Mouse (Mus musculus): ENCODE measurements around the gene Gpr63.
A peak's percentile ranks its signal among the peaks of the same experiment; 100 is the strongest.
"Not testable (repeated sequence)": the region's sequence is repeated elsewhere in the genome, so short reads cannot be mapped to it uniquely, and the experiment has no call there.

Gene Gpr63

DNA sequence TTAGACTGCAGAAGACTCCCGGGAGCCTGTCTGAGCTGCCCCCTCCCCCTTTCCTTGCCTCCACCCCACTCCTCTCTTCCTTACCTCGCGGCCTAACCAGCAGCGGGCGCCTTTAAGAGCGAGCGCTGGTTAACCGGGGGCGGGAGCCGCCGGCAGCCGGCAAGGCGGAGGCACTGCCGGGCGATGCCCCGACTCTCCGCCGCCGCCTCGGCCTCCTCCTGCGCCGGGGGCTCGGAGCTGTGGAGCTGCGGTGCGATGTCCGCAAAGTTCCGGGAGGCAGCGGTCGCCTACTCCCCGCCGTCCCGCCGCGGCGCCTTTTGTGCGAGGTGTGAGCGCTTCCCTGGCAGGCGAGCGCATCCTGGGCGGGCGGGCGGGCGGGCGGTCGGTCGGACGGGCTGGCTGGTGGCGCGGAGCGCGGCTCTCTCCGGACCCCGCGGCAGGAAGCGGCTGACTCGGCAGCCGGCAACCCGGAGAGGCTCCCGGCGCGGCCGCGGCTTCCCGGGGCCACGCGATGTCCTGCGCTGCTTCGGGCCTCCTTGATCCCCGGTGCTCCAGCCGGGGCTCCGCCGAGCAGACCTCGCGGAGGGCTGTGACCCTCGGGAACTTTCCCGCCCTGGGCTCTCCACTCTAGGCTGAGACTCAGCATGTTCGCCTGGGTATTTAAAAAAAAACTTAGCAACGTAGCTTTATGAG is at the start of gene Gpr63:
Gene Gpr63, plus strand, starts transcription at position 109 of the 693 bp plus-strand sequence.
- peak; percentile 3 for DNase-seq (ENCODE audit: low read depth, low spot score)

DNA sequence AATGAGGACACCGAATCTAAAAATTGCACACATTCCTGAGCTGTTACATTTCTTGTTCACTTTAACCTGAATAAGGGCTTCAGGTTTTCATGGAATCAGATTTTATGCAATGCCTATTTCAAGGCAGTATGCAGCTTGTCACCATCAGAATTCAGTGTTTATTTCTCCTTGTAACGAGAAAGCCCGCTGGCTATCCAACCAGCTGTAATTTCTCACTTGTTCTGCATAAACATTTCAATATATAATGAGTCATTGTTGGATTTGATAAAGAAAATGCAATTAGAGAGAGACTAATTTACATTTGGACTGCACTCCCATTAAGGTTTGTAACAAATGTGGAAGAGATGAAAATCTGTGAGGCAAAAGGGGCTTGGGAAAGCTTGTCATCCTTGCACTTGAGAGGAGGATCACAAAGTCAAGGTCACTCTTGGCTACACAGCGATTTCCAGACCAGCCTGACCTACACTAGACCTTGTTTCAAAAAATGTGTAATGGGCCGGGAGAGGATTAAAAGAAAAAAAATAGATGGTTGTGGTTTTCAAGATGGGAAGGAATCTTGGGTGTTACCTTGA is 46.1 kb upstream of the Gpr63 start:
- DNase-seq (ENCODE audit: low read depth, low spot score): no peak

DNA sequence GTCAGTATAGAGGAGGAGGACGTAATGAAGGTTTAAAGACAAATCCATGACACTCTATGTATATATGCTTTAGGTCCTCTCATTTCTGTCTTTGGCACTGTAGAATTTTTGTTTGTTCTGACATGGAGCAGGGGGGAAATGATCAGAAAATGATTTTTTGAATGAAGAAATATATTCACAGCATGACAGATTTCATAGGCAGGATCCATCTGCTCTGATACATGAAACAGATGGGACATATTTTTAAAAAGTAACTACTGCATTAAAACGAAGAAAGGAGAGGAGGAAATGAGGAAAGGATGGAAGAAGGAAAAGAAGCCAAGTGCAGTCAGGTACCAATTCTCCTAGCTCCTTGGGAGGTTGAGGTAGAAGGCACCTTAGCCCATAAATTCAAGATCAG is 41.5 kb upstream of the Gpr63 start:
- DNase-seq (ENCODE audit: low read depth, low spot score): no peak

DNA sequence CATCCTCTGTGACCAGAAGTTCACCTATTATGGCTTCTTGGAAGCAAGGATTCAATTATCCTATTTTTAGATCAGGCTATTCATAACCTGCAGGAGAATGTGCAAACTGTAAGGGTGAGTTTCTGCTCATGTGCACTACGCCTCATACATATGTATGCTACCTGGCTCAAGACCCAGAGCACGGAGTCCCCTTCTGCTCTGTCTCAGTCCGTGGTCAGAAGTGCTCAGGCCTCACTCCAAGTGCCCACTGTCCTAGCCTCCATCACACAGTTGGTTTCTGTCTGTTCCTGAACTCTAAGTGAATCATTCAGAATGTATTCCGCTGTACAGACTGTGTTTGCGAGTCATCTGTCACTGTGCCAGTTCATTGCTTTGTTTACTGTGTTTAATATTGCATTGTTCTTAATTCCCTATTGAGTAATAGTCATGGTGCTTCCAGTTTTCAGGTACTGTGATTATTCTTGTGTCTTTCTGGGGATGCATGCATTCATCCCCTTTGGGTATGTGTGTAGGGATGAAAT is 37.9 kb upstream of the Gpr63 start:
- DNase-seq (ENCODE audit: low read depth, low spot score): no peak

DNA sequence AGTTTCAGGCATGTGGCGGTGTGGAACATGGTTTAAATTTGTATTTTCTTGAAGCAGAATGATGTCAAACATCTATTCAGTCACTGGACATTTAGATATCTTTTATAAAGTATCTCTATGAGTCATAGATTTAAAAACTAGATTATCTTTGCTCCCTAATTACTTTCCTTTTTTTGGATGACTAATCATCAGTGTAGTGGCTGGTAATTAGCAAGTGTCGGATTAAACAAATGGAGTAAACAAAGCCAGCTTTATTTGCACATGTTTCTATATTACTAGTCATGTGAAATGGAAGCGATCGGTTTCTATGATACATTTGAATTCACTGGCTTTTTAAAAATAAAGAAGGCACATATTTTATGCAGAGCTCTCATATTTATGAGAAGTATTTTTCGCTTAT is 37.3 kb upstream of the Gpr63 start:
- no peak for DNase-seq (ENCODE audit: low read depth, low spot score)

DNA sequence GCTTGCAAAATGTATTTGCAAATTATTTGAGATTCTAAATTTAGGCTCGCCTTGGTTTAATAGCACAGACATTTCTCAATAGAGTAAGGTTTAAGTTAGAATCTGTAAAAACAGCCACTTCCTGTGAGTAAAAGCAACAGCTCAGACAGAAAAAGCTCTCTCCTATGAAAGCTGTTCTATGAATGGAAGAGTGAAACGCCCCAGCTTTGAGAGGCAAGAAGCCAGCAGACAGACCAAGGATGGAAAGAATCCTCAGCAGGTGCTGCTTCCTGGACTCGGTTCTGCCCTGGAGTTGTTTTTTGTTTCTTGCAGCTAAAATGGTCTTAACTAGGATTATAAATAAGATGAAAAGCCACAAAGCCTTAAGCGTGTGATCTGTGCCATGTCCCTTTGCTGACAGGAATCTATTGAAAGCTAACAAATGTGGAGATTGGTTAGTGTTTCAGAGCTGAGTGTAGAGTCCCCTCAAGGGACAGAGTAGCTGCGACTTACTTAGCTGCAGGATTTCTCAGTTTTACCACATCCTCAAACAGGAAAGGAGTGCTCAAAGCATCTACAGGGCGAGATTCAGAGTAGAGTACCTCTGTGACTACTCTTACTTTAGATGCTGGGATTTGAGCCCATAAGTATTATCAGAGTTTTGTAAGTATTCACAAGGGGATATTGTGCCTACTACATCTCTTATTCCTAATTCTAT is 23.3 kb upstream of the Gpr63 start:
- DNase-seq (ENCODE audit: low read depth, low spot score): no peak

DNA sequence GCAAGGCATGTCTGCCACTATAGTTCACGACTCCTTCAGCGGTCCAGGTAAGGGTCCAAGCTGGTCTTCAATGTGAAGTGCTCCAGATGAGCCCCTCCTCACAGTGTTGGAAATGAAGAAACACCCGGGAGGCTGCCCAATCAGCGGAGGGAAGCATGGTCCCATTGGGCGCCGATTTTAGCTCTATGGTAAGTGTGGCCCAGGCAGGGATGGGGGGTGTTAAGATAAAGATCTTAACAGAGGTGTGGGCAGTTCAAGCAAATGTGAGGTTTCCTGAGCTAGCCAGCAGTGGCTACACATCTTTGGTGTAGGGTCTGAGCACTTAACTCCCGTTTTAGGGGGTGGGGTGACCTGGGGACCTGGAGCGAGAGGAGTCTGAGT is 299 bp upstream of the Gpr63 start:
- no peak for DNase-seq (ENCODE audit: low read depth, low spot score)

DNA sequence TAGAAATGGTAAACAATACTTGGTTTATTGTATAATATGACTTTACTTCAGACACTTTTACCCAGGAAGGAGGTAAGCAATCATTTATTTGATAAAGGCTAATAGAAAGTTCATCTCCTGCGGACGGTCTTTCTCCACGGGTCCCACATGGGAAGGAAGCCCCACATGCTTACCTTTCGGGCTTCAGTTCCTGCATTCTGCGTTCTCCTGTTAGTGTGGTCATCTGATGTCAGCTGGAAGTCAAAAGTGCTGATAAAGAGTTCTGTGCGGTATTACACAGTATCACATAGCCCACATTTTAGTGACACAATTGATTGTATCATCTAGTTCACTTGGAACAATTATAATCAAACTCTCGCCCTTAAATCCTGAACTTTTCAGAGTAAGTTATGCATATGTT is 1.0 kb downstream of the Gpr63 start:
- DNase-seq (ENCODE audit: low read depth, low spot score): no peak

DNA sequence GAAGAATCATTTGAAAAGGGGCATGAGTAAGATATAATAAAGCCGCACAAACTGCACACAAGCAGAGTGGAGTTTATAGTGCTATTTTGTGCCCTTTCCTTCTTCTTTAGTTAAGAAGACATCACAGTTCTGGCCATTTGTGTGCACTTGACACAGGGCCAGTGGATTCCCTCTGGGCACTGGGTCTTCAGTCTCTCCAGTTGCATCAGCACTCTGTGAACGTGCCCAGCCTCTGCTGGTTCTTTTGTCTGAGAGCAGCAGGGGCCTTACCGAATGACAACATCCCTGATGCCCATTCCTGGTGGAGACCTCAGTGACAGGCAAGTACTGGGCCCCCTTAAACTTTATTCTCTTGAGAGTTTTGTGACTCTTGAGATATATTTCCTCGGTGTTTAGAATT is 12.4 kb downstream of the Gpr63 start:
- DNase-seq (ENCODE audit: low read depth, low spot score): no peak

DNA sequence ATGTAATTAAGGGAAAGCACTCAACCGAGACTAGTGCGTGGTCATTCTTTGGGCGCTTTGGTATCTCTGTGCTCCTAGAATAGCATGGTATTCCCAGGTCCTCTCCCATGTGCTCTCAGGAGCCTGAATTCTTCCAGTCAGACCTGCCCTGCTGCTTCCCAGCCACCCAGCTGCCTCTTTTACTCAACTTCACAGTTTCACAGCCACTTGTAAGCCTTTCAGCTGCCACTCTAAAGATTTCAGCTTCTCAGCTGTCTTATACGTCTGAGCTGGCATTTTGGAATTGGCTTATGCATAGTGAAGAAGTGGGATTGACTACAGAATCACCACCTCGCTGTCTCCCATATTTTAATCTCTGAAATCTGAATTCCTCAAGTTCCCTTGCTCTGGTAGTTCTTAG is 19.4 kb downstream of the Gpr63 start:
- DNase-seq (ENCODE audit: low read depth, low spot score): no peak

DNA sequence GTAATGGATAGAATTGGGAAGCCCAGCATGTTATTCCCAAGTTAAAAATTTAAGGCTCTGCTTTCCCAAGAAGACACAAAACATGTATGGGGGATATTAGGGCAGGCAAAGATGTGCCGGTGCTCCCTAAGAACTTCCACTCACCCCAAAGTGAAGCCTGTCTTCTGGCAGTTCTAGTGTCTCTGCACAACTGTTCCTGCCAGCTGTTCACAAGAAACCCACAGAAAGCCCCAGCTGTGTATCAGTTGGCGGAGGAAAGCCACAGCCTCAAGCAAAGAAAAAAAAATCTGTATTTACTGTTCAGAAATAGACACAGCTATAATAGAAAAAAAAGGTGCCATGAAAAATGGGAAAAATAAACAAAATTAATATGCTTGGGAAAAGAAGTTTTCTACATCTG is 25.3 kb downstream of the Gpr63 start:
- DNase-seq (ENCODE audit: low read depth, low spot score): no peak

DNA sequence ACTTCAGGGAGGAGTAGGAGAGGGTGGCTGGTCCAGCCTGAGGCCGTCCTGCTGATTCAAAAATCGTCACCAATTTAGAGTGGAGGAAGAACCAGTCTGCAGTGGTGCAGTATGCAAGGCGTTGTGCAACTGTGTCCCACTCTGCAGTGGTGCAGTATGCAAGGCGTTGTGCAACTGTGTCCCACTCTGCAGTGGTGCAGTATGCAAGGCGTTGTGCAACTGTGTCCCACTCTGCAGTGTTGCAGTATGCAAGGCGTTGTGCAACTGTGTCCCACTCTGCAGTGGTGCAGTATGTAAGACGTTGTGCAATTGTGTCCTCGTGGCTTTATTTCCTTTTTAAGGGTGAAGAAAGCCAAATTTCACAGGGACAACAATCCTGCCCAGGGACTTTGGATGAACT is 43.1 kb downstream of the Gpr63 start:
- DNase-seq (ENCODE audit: low read depth, low spot score): not testable (repeated sequence)

DNA sequence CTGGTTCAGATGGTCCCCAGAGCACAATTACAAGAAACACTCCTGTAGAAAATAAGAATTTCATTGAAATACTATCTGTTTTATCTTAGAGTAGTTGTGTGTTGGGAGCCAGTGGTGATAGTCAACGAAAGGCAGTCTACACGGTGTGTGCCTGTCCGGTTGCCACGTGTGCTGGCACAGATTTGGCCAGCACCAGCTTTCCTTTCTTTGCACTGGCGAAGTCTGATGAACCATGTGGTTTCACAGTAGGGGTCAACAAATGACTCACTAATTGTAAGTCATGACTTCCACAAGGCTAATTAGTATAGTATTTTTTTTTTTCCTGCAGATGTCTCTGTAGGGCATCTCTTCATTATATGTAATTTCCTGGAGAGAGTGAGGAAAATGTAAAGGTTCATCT is 45.6 kb downstream of the Gpr63 start:
- no peak for DNase-seq (ENCODE audit: low read depth, low spot score)

DNA sequence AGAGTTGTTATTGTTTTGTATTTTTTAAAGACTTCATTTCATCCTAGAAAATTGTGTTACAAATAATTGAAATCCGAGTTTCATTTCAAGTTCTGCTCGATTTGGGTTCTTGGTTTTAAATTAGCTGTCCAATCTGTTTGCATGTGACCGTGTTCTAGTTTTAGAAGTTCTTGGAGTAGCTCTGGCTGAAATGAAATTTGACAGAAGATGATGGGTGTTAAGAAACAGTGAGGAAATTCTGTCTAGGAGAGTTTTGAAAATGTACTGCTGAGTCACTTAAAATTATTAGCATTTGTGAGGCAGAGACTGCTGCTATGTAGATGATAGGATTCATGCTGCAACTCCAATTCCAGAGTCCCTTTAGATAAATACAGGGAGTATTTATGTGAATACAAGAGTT is 46.5 kb downstream of the Gpr63 start:
- no peak for DNase-seq (ENCODE audit: low read depth, low spot score)

DNA sequence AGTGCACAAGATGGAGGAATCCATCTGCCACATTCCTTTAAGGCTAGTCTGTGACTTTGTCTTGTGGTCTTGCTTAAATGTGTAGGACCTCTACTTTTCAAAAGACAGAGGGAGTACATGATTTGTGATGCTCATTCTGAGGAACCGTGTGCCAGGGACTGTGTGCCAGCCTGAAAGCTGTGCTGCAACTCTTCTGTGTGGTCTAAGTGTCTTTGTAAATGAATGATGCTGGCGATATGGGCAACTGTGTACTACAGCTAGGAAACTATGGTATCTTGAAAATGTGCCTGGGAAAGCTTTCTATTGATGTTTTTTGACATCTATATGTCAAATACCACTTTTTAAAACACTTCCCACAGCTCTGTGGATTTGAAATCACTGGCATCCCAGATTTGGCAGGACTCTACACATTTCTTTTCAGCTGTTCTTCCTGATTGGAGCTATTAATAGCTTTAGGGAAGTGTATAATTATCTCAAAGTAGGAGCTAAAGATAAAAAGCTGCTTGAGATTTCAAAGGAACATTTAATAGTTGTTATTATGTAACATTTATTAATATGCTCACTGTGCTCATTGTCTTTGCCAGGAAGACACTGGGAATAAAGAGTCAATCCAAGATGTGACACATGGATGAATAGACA is 48.9 kb downstream of the Gpr63 start:
- no peak for DNase-seq (ENCODE audit: low read depth, low spot score)

DNA sequence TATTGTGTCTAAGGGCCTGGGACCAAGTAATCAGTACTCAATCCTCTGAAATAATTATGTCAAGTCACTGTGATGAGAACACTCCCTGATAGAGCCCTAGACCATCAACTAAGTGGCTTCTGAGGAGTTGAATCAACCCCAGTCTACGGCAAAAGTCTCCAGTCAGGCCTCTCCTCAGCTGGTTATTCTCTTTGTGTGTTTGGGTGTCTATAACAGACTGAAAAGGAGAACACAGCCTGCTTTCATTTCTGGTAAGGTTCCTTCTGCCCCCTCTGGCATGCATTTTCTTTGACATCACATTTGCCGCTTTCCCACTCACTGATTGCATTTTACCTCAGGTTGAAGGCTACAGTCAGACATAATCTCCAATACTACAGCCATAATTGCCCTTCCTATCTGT is 62.0 kb downstream of the Gpr63 start:
- no peak for DNase-seq (ENCODE audit: low read depth, low spot score)

DNA sequence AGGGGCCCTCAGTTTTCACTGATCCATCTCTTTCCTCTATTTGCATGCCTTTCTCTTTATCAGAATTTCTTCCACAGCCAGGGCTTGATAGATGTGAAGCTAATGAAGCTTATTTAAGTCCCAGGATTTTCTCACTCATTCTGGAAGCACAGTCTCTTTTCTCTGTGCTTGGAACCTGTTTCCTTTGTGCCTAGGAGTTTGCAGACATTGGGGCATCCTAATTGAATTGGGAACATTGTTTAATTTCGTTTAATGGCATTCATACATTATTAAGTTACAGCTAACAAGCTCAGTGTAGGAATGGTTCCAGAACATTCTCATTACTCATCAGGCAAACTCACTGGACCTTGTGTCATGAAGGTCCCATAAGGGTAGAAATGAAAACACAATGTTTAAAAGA is 62.5 kb downstream of the Gpr63 start:
- DNase-seq (ENCODE audit: low read depth, low spot score): no peak

DNA sequence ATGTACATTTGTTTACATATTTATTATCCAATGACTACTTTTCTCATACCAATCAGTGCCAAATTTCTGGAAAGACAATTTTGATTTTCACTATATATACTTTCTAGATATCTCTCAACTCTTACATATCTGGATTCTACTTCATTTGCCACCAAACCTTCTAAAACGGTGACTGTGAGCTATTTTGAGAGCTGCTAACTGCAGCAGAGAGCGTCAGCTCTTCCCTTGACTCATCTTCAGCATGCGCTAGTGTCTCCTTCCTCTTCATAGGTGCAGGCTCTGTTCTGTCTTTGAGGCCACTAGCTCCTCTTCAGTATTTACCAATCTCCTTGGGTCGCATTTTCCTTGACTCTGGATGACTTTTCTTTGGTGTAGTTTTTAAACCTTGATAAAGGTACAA is 63.7 kb downstream of the Gpr63 start:
- no peak for DNase-seq (ENCODE audit: low read depth, low spot score)

DNA sequence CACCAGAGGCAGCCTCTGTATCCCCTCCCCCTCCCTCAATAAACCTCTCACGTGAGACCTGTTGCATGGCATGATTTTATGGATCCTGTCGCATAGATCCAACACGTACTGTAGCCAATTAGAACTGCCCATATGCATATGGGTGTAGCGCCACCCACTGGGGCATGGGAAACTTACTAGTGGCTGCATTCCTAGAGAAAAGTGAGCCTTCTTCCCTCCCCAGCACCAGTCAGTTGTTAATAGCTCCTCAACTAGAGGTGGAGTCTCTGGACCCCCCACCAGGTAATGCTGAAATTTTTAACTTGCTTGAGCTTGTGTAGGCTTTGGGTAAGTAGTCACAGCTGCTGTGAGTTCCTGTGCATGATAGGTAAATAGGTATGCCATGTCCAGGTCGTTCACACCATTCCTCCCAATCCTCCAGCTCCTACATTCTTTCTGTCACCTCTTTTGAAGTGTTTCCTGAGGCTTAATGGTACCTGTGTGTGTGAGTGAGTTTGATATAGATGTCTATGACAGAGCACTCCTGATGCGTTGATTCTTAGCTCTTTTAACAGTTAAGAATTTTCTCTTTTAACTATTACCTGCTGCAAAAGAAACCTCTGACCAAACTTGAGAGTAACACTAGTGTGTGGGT is 69.1 kb downstream of the Gpr63 start:
- DNase-seq (ENCODE audit: low read depth, low spot score): no peak

DNA sequence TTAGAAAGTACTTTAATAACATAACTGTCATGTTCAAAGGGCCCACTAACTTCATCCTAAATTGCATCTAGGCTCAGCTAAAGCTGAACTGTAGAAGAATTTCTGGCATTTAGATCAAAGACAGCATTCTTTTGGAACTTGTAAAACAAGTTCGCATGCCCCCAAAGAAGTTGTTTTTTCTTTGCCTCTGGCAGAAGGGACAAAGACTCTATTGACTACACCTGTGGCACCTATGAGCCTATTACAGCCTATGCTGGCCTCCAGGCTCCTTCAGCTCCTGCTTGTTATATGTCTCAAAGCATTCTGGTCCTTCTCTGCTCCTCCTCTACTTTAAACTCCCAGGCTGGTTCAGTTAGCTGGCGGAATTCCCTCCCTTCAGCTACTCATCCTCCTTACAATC is 69.6 kb downstream of the Gpr63 start:
- DNase-seq (ENCODE audit: low read depth, low spot score): no peak

DNA sequence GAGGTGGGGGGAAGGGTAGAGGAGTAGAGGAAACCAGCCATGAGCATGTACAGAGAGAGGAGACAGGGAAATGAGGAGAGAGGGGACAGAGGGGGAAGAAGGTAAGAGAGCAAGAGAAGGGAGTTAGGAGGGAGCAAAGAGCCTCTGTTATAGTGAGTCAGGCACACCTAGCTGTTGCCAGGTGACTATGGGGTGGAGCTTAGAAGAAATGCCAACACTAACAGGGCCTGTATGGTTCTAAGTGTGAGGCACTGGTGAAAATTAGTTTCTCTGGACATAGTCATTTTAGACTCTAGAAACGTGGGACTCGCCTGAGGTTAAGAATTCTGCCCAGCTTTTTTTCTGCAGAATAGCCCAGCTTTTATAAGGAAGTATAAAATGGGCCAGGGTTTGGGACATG is 71.1 kb downstream of the Gpr63 start:
- DNase-seq (ENCODE audit: low read depth, low spot score): no peak

DNA sequence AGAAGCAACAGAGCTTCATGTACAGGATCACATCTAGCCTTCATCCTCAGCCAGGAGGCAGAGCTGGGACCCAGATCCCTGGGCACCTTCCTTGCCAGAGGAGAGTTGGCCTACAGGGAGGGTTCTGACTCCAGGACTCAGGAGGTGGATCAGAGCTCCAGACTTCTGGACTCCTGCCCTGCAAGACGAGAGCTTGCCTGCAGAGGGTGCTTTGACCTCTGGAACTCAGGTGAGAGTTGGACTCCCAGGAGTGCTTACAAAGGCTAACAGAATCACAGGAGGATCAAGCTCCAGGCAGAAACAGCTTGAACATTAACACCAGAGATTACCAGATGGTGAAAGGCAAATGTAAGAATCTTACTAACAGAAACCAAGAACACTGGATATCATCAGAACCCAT is 89.3 kb downstream of the Gpr63 start:
- DNase-seq (ENCODE audit: low read depth, low spot score): not testable (repeated sequence)

Data from CD4-positive helper T cell, adult 2 months (primary cell).